Mouse (Mus musculus): Measurements from ENCODE around the gene Ing2.

DNA sequence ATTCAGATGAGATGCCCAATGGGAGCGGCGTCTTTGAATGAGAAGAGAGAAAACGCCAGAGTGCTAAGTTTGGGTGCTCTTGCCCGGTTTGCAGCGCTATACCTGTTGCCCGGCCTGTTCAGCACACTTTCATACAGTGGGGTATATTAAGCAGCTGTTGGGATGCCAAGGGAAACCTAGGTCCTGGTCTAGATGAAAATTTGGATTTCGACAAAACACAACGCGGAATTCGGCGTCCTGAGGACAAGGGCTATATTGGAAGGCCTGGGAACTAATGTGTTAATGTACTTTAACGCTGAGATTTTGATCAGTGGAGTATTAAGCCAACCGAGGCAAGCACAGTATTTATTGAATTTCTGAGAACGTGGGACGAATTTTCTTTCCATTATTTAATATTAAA, 868 bp upstream of the Ing2 start:
- TF ChIP-seq CTCF (IDR thresholded peaks at IDR 0.05; ENCODE audit: control insufficient read depth, insufficient read depth, insufficient replicate concordance, low read depth, low read length) (no peak), POLR2A (IDR thresholded peaks at IDR 0.05; ENCODE audit: control insufficient read depth, low read depth, low read length) (no peak)
